7 mouse cellular contexts compared by ENCODE assay signal in the genomic region with DNA sequence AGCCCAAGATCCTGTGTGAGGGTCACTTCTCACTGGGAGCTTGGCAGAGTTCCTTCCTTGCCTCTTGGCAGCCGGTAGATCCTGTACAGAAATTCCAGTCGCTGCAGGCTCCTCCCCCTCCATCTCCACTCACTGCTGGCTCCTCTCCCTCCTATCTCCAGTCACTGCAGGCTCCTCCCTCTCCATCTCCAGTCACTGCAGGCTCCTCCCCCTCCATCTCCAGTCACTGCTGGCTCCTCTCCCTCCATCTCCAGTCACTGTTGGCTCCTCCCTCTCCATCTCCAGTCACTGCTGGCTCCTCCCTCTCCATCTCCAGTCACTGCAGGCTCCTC. TPM values are rescaled to one million over a fixed set of nuclear protein-coding genes. Genes with fewer than 3 reads are reported as not detected.
A peak's percentile ranks its signal among the peaks of the same experiment; 100 is the strongest.
DNase-seq lines count a peak whose midpoint lies in the region; ATAC-seq lines count a peak whose summit lies in the region.

No protein-coding gene starts in this region.

- H3K36me3 ChIP-seq in forebrain, embryonic 14.5 days (ENCODE audit: control insufficient read depth, insufficient read depth, low read length), result no peaks in the 10 kb centered on the region
- no peaks in the 10 kb centered on the region for H3K36me3 ChIP-seq in limb, embryonic 10.5 days
- H3K36me3 ChIP-seq in neural tube, embryonic 11.5 days (ENCODE audit: control insufficient read depth, insufficient read depth, low read length), result no peaks in the 10 kb centered on the region

- no peak overlapping the region for H3K4me3 ChIP-seq in forebrain, embryonic 14.5 days (ENCODE audit: low read depth, low read length)
- H3K4me3 ChIP-seq in limb, embryonic 10.5 days, result peak overlapping the region; percentile 29; the same call in 1 of the 2 replicates
- no peak overlapping the region for H3K4me3 ChIP-seq in neural tube, embryonic 11.5 days (ENCODE audit: low read depth, low read length)

- DNase-seq in 3134 (ENCODE audit: extremely low read depth, insufficient read length, low spot score) (peak; percentile 61), 416B (ENCODE audit: low read depth) (peak; percentile 11)
- DNase-seq in forebrain, embryonic 14.5 days (ENCODE audit: low spot score), result peak; percentile 62
- no peak for DNase-seq in limb, embryonic 10.5 days (ENCODE audit: low spot score)
- DNase-seq in neural tube, embryonic 11.5 days (ENCODE audit: low spot score), result peak; percentile 55
- DNase-seq in left cerebral cortex, adult 18-20 months (ENCODE audit: low spot score in 2 of 2), result no peak
- DNase-seq in layer of hippocampus, adult 9-11 months, result no peak

- peaks cover 5% of the 10 kb centered on the region; the same call in 1 of the 2 replicates for H3K4me1 ChIP-seq in forebrain, embryonic 14.5 days (ENCODE audit: control insufficient read depth, insufficient read depth, low read length)
- H3K4me1 ChIP-seq in limb, embryonic 10.5 days, result peaks cover 19% of the 10 kb centered on the region
- H3K4me1 ChIP-seq in neural tube, embryonic 11.5 days (ENCODE audit: control insufficient read depth, insufficient read depth, low read length), result peaks cover 8% of the 10 kb centered on the region

- H3K9ac ChIP-seq in forebrain, embryonic 14.5 days (ENCODE audit: low read length), result no peak overlapping the region
- no peak overlapping the region for H3K9ac ChIP-seq in neural tube, embryonic 11.5 days (ENCODE audit: low read length)

- no peaks in the 10 kb centered on the region for H3K9me3 ChIP-seq in forebrain, embryonic 14.5 days (replicated peaks; ENCODE audit: control insufficient read depth, low read length)
- no peaks in the 10 kb centered on the region for H3K9me3 ChIP-seq in limb, embryonic 10.5 days (replicated peaks)
- H3K9me3 ChIP-seq in neural tube, embryonic 11.5 days (ENCODE audit: control insufficient read depth, low read length), result no peaks in the 10 kb centered on the region

- WGBS in forebrain, embryonic 14.5 days, result 0% methylated on average over 2 of the region's 2 CpGs
- WGBS in limb, embryonic 10.5 days, result 0% methylated on average over 2 of the region's 2 CpGs
- 0% methylated on average over 2 of the region's 2 CpGs for WGBS in neural tube, embryonic 11.5 days

- no peaks in the 10 kb centered on the region for H3K27me3 ChIP-seq in forebrain, embryonic 14.5 days (replicated peaks; ENCODE audit: control insufficient read depth, insufficient read depth, low read length)
- peaks cover 20% of the 10 kb centered on the region; the same call in 1 of the 2 replicates for H3K27me3 ChIP-seq in limb, embryonic 10.5 days (ENCODE audit: low read depth, poor library complexity, severe bottlenecking)
- H3K27me3 ChIP-seq in neural tube, embryonic 11.5 days (ENCODE audit: control insufficient read depth, insufficient read depth, low read length), result 0 out of 2 replicates have a peak, but pooled peaks cover 2% of the 10 kb centered on the region

- H3K27ac ChIP-seq in forebrain, embryonic 14.5 days (ENCODE audit: low read depth, low read length), result no peak overlapping the region
- peak overlapping the region; percentile 75 for H3K27ac ChIP-seq in limb, embryonic 10.5 days
- no peak overlapping the region for H3K27ac ChIP-seq in neural tube, embryonic 11.5 days (ENCODE audit: low read depth, low read length)

- no peak overlapping the region; the same call in 1 of the 2 replicates for H3K4me2 ChIP-seq in forebrain, embryonic 14.5 days (ENCODE audit: low read length)
- no peak overlapping the region for H3K4me2 ChIP-seq in neural tube, embryonic 11.5 days (ENCODE audit: low read depth)

- 0 out of 2 replicates have a peak, but pooled peaks have one; percentile 19 for ATAC-seq in forebrain, embryonic 14.5 days
- no peak for ATAC-seq in neural tube, embryonic 11.5 days (ENCODE audit: insufficient read depth, low FRiP score, low TSS enrichment)

RNA-seq across cellular contexts. Expression of gene Syt13, which starts 31.0 kb away (rescaled TPM):
- polyA plus RNA-seq in forebrain, embryonic 14.5 days (2014; fragmentation: Nextera tagmentation; extraction: Ambion mirVana), result 35.4 and 36.8 TPM in 2 replicates
- polyA plus RNA-seq in limb, embryonic 10.5 days (2016; fragmentation: Nextera tagmentation; extraction: Ambion mirVana), result 2.5 and 5.2 TPM in 2 replicates
- 20.4 and 25.0 TPM in 2 replicates for polyA plus RNA-seq in neural tube, embryonic 11.5 days (2014; fragmentation: Nextera tagmentation; extraction: Ambion mirVana)
- 100 to 1,000 TPM; 191 to 202 TPM for total RNA-seq in left cerebral cortex, adult 18-20 months (2021)

Comparison
In these comparisons a context has a peak if more than half of its experiments do, and no peak if none do; other contexts are left out.
1. DNase-seq: peak in 3134 (single experiment), 416B (single experiment), forebrain, embryonic 14.5 days (single experiment) and neural tube, embryonic 11.5 days (single experiment); none in limb, embryonic 10.5 days (single experiment), left cerebral cortex, adult 18-20 months (0 of 2) and layer of hippocampus, adult 9-11 months (single experiment).